ENCODE assay signal across 22 mouse cellular contexts in the genomic region with DNA sequence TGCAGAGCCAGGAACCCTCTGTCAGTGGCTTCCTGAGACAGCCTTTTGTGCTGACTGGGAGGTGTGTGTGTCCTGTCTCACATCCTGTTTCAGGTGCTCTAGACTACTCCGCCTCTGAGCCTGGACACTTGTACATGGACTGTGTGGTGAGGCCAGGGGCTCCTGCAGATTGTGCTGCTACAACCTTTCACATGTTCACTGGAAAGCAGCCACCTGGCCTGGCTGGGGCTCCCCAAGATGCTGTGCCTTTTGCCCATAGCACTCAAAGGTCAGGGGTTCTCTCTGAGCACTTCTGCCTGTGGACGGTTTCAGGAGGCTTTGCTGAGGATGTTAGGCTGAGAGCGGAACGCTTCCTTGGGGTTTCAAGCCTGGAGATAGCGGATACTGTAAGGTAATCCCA. TPM values are rescaled to one million over a fixed set of nuclear protein-coding genes. Genes with fewer than 3 reads are reported as not detected.
DNase-seq lines count a peak whose midpoint lies in the region; ATAC-seq lines count a peak whose summit lies in the region.
"Had no signal": no experiment of that assay in that cellular context is flagged by ENCODE, and none has a peak within 500 bp of the region (broad histone marks: within the 10 kb centered on the region; RNA-seq: fewer than 3 reads in every experiment).

No protein-coding gene starts in this region.

- H3K36me3 ChIP-seq in neural tube, embryonic 15.5 days: peaks cover 88% of the 10 kb centered on the region

- H3K4me2 ChIP-seq in neural tube, embryonic 15.5 days: no peak overlapping the region
- H3K4me2 ChIP-seq: embryonic facial prominence, embryonic 12.5 days; forebrain, embryonic 13.5 days; forebrain, embryonic 15.5 days had no signal

- H3K9ac ChIP-seq in neural tube, embryonic 15.5 days (replicated peaks): 0 out of 2 replicates have a peak overlapping the region, but pooled peaks have one; percentile 2
- H3K9ac ChIP-seq: embryonic facial prominence, embryonic 12.5 days; forebrain, embryonic 13.5 days; forebrain, embryonic 15.5 days; forebrain, postnatal 0 days had no signal

- no peak overlapping the region for H3K4me3 ChIP-seq in neural tube, embryonic 15.5 days (replicated peaks)
- H3K4me3 ChIP-seq: embryonic facial prominence, embryonic 10.5 days; embryonic facial prominence, embryonic 12.5 days; forebrain, embryonic 13.5 days; forebrain, embryonic 15.5 days had no signal

- 92% methylated on average over 5 of the region's 5 CpGs for WGBS in neural tube, embryonic 15.5 days

- no peak for ATAC-seq in neural tube, embryonic 15.5 days (ENCODE audit: low FRiP score)
- ATAC-seq: activated CD4-positive, CD25-positive, alpha-beta regulatory T cell, adult 4 months; CD4-positive, CD25-positive, alpha-beta regulatory T cell, adult 4 months; forebrain, embryonic 13.5 days; forebrain, embryonic 15.5 days; forebrain, postnatal 0 days; Patski had no signal

- no peaks in the 10 kb centered on the region for H3K9me3 ChIP-seq in neural tube, embryonic 15.5 days (replicated peaks)
- H3K9me3 ChIP-seq: embryonic facial prominence, embryonic 10.5 days; embryonic facial prominence, embryonic 12.5 days; forebrain, embryonic 13.5 days; forebrain, embryonic 15.5 days; G1E had no signal

- no peak overlapping the region for H3K27ac ChIP-seq in neural tube, embryonic 15.5 days (replicated peaks)
- H3K27ac ChIP-seq: embryonic facial prominence, embryonic 10.5 days; embryonic facial prominence, embryonic 12.5 days; forebrain, embryonic 13.5 days; forebrain, embryonic 15.5 days had no signal

- no peaks in the 10 kb centered on the region for H3K27me3 ChIP-seq in neural tube, embryonic 15.5 days (replicated peaks)
- H3K27me3 ChIP-seq: CH12.LX; embryonic facial prominence, embryonic 12.5 days; forebrain, embryonic 13.5 days; forebrain, embryonic 15.5 days; Patski had no signal

- DNase-seq in cerebellum, adult 9-10 months: peak; percentile 28
- no peak for DNase-seq in cerebellum, postnatal 10 days
- DNase-seq in heart, adult 11 months: peak; percentile 86
- no peak for DNase-seq in heart, adult 9 months (ENCODE audit: low spot score in 2 of 2)
- no peak for DNase-seq in neural tube, embryonic 10.5 days (ENCODE audit: extremely low spot score, low spot score)
- DNase-seq: adrenal gland, adult 8-10 months; adrenal gland, postnatal 14 days; adrenal gland, postnatal 36 days; B cell, adult 2 months; cerebellum, adult 11-12 months; cerebellum, postnatal 14 days; forebrain, postnatal 0 days had no signal

- 0 out of 2 replicates have a peak, but pooled peaks cover 4% of the 10 kb centered on the region for H3K4me1 ChIP-seq in neural tube, embryonic 15.5 days
- H3K4me1 ChIP-seq: embryonic facial prominence, embryonic 10.5 days; embryonic facial prominence, embryonic 12.5 days; forebrain, embryonic 13.5 days; forebrain, embryonic 15.5 days had no signal

RNA-seq across cellular contexts. Expression of a gene that starts 8.4 kb away (rescaled TPM):
- polyA plus RNA-seq in neural tube, embryonic 15.5 days (2015; fragmentation: Nextera tagmentation; extraction: Ambion mirVana): 35.7 and 38.9 TPM in 2 replicates

RNA-seq across cellular contexts. Expression of a gene that starts 16.3 kb away (rescaled TPM):
- 26.8 and 31.7 TPM in 2 replicates for polyA plus RNA-seq in neural tube, embryonic 15.5 days (2015; fragmentation: Nextera tagmentation; extraction: Ambion mirVana)

RNA-seq across cellular contexts. Expression of a gene that starts 16.3 kb away (rescaled TPM):
- 85.9 and 99.1 TPM in 2 replicates for polyA plus RNA-seq in neural tube, embryonic 15.5 days (2015; fragmentation: Nextera tagmentation; extraction: Ambion mirVana)

RNA-seq across cellular contexts. Expression of a gene that starts 16.5 kb away (rescaled TPM):
- polyA plus RNA-seq in neural tube, embryonic 15.5 days (2015; fragmentation: Nextera tagmentation; extraction: Ambion mirVana): 28.9 and 35.1 TPM in 2 replicates

RNA-seq across cellular contexts. Expression of a gene that starts 39.0 kb away (rescaled TPM):
- 11.4 and 12.8 TPM in 2 replicates for polyA plus RNA-seq in neural tube, embryonic 15.5 days (2015; fragmentation: Nextera tagmentation; extraction: Ambion mirVana)

Comparison
In these comparisons a context has a peak if more than half of its experiments do, and no peak if none do; other contexts are left out.
1. DNase-seq: peak in cerebellum, adult 9-10 months (single experiment) and heart, adult 11 months (single experiment); none in cerebellum, postnatal 10 days (0 of 2), heart, adult 9 months (0 of 2) and neural tube, embryonic 10.5 days (single experiment).